Mouse (Mus musculus): ENCODE measurements at regions not wholly inside any gene's neighbourhood (a gene's known extent, or its start where the extent isn't known, plus 50 kb on each side); places are given as distances from the start of the nearest gene placed in this dataset.

DNA sequence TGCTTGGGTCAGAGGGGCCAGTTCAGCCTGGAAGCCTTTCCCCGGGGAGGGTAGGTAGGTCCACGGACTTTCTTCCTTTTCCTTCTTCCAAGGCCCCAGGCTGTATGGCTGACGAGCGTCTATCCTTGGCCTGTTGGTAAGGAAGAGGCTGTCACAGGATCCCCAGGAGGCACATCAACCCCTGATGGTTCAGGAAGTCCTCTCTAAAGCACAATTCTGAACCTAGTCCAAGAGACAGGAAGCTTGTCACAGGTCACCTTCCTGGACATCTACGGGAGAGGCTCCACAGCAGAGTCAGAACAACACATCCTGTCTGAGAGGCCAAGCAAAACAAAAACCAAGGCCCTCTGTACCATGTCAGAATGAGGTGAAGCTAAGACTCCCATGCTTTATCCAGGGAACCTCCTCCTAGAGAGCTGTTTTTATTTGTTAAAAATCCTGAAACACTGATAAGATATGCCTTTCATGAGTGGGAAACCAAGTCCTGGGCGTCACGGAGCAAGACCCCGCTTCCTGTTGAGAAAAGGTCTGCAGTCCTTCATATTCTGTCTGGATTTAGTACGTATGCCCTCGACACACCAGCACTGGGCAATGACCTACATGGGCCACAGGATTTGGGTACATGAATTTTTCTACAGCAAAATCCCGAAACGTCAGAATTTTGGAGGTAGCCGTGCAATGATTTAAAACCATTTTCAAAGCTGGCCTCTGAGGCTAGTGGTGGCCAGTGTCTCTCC lies 52.0 kb upstream of the Snrk start:
- DNase-seq (ENCODE audit: low spot score), result no peak

DNA sequence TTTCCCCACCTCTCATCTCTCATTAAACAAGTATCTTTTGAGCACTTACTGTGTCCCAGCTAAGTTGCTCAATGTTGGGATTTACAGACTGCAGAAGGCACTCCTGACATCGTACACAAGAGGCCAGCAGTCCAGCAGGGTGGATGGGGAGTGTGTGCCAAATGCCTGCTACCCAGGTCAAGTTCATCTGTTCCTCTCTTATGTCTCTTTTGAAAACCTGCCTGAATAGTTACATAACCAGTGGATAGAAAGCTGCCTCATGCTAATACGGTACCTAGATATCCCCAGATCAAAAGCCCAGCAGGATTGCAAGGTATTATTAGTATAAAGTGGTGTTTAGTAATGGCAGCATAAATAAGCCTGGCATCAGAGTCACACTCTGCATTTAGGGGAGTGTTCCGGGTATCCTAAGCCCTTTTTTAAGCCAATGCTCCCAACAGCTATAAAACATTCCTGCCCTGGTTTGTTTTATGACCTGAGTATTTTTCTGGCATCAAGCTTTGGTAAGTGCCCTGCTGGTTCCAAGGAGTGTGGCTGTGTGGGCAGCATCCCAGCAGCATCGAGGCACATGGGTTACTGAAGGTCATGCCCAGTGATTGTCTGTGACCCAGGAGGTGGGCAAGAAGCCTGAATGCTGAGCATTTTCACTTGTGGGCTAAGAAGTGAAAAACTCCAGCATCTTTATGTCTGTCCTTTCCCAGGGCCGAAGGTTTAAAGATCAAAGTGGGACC lies 59.1 kb upstream of the Pomgnt2 start:
- DNase-seq (ENCODE audit: low spot score), result no peak

DNA sequence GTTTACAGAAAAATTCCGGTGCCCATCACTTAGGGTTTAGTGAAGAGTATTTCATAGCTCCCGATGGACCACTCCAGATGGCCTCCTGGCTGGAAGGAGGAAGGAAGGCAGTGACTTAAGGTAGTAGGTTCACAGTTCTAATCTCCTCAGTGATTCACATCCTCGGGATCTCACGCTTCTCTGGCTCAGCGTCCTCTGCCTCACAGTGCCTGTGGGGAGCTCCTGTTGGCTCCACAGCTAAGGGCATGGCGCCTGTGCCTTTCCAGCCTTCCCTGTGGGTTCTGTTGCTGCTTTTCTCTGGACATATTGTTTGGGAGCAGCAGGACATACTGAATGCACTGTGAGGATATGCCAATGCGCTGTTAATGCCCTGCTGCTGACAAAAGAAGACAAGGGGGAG lies 54.8 kb upstream of the Pomgnt2 start:
- DNase-seq (ENCODE audit: low spot score), result no peak

DNA sequence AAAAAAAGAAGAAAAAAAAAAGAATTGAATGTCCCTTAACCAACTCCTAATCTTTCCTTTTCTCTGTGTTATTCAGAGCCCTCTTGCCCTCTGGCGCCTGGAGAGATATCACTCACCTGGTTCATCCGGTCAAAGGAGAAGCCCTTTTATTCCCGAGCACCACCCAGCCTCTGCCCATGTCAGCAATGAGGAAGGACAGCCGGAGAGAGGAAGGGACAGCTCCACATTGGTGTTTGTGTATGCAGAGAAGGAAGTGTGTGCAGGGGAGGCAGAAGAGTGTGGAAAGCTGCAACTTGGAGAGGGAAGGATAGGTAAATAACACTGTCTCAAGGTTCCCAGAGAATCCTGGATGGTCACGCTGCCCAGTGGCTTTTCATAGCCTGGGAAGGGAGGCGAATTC lies 54.2 kb upstream of the Pomgnt2 start:
- DNase-seq (ENCODE audit: low spot score), result no peak

DNA sequence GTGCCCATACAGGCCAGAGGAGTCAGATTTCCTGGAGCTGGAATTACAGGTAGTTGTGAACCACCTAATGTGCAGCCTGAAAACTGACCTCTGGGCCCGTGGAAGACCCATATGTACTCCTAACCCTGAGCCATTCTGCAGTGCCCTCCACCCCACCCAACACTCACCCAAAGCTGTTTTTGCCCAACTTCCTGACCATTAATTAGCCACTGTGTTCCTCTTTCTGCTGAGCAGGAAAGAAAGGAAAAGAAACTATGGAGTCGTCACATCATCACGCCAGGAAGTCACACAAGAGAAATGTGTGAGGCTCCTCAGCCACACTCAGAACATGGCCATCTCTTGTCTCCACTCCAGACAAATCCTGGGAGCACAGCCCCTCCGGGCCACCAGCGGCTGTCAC lies 52.1 kb upstream of the Pomgnt2 start:
- DNase-seq (ENCODE audit: low spot score), result no peak

DNA sequence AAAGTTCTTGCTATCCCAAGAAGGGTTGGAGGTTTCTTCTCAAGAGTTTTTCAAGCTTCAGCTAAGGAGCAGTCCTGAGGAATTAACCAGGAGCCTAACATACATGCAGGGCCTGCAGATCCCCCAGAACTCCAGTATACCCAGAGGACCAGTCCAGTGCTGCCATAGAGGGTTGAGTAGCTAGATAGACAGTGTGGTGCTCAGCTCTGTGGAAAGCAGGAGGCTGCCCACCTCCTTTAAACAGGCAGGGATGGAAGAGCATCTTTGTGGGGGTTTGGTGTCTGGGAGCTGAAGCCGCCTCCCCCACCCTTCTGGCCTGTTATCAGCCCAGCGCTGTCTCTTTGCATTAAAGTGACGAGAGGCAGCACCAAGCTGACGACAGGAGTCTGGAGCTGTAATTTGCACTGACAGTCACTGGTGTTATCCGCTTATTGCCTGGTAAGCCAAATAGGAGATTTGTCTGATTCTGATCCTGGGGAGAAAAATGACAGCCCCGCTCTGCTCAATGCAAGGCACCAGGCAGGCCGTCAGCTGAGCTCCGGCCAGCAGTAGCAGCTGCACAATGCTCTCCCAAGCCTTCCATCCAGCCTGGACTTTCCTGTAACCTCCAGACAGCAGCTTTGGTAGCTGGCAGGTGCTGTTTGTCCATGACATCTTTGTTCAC lies 51.2 kb upstream of the Pomgnt2 start:
- DNase-seq (ENCODE audit: low spot score), result peak; percentile 28

All from embryo, embryonic 10 days (tissue).